Mouse (Mus musculus): ENCODE results near the gene Atp10a.

DNA sequence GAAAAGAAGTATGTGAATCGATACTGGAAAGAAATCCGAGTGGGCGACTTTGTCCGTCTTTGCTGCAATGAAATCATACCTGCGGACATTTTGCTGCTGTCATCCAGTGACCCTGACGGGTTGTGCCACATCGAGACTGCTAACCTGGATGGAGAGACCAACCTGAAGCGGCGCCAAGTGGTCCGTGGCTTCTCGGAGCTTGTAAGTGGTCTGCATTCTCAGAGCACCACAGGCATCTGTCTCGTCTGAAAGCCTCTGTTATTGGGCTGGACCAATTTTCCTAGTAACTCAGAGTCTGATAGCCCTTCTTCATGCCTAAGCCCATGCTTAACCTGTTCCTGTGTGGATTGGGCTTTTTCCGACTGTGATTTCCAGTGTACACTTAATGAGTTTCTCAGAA lies 84.2 kb downstream of the Atp10a start:
- TF ChIP-seq CTCF (IDR thresholded peaks at IDR 0.05; ENCODE audit: low read depth) (no peak), EP300 (IDR thresholded peaks at IDR 0.05; ENCODE audit: low read depth) (no peak)

Measured in liver, embryonic 14.5 days (tissue).